Mouse (Mus musculus) lung, adult 2 months (tissue): ENCODE results near the gene Ak2.

Experiments
- CTCF ChIP-seq: fragments of 200-500 bp; IDR thresholded peaks from 2 replicates; pipeline ENCODE4 v1.5.1; 2011; ENCODE audit warnings: mild to moderate bottlenecking, low read length, control low read depth; ENCODE audit not compliant: insufficient read depth
- POLR2A ChIP-seq: fragments of 200-500 bp; IDR thresholded peaks from 2 replicates; pipeline ENCODE4 v1.6.1; 2011; ENCODE audit warnings: low read depth, mild to moderate bottlenecking, control low read depth, low read length, borderline replicate concordance; ENCODE audit errors: extremely low read depth

- TF ChIP-seq CTCF (no peak), POLR2A (no peak)
Measured at GRCm38 (mm10) chr4:128984600-128984999, 7.2 kb upstream of the Ak2 start.
